Mouse (Mus musculus) heart, embryonic 14.5 days (tissue): Measurements from ENCODE around the gene Wdr89. TPM values are rescaled to one million over a fixed set of nuclear protein-coding genes. Genes with fewer than 3 reads are reported as not detected.

Experiments used
- ATAC-seq: fragments of 200-750 bp; cut with Nextera tagmentation; 2 replicates; pipeline ENCODE4 v1.8.0; 2017; ENCODE audit warnings: low read depth, moderate TSS enrichment; ENCODE audit not compliant: insufficient number of reproducible peaks, insufficient read depth, low FRiP score
- H3K27ac ChIP-seq, 2 experiments: fragments of 200-500 bp in 1 of 2; fragments of 300-500 bp in 1 of 2; sonication (generic) in 1 of 2; replicated peaks in 1 of 2; 2 replicates each; pipeline ENCODE4 v1.5.1; 2012 to 2014; ENCODE audit warnings: low read depth in 2 of 2, low read length in 2 of 2, control low read depth in 1 of 2, mild to moderate bottlenecking in 1 of 2, mixed read lengths in 1 of 2; ENCODE audit not compliant: control insufficient read depth in 1 of 2, insufficient read depth in 1 of 2
- H3K27me3 ChIP-seq: fragments of 300-500 bp; sonication (generic); 2 replicates; pipeline ENCODE4 v1.6.1; 2014; ENCODE audit warnings: mild to moderate bottlenecking, low read length, control low read depth; ENCODE audit not compliant: control insufficient read depth, insufficient read depth
- H3K36me3 ChIP-seq: fragments of 300-500 bp; sonication (generic); 2 replicates; pipeline ENCODE4 v1.6.1; 2014; ENCODE audit warnings: mild to moderate bottlenecking, control low read depth, low read length, mixed read lengths; ENCODE audit not compliant: control insufficient read depth, insufficient read depth
- H3K4me1 ChIP-seq, 2 experiments: fragments of 200-500 bp in 1 of 2; fragments of 300-500 bp in 1 of 2; sonication (generic) in 1 of 2; 2 replicates each; pipeline ENCODE4 v1.6.1; 2012 to 2014; ENCODE audit warnings: low read length in 2 of 2, control low read depth in 1 of 2, mixed read lengths in 1 of 2; ENCODE audit not compliant: control insufficient read depth in 2 of 2, insufficient read depth in 2 of 2
- H3K4me2 ChIP-seq: fragments of 300-500 bp; sonication (generic); 2 replicates; pipeline ENCODE4 v1.6.1; 2014; ENCODE audit warnings: mild to moderate bottlenecking, low read length
- H3K4me3 ChIP-seq, 2 experiments: fragments of 200-500 bp in 1 of 2; fragments of 300-500 bp in 1 of 2; sonication (generic) in 1 of 2; 2 replicates each; pipeline ENCODE4 v1.5.1; 2012 to 2014; ENCODE audit warnings: low read length in 2 of 2, mild to moderate bottlenecking in 2 of 2, control low read depth in 1 of 2, low read depth in 1 of 2, moderate library complexity in 1 of 2; ENCODE audit not compliant: control insufficient read depth in 1 of 2, insufficient read depth in 1 of 2
- H3K9ac ChIP-seq: fragments of 300-500 bp; sonication (generic); 2 replicates; pipeline ENCODE4 v1.6.1; 2014; ENCODE audit warnings: mild to moderate bottlenecking, low read length
- H3K9me3 ChIP-seq: fragments of 300-500 bp; sonication (generic); 2 replicates; pipeline ENCODE4 v1.6.1; 2016; ENCODE audit warnings: low read length, control low read depth; ENCODE audit not compliant: control insufficient read depth
- WGBS: fragments of 180-500 bp; shearing (Covaris S2); extraction: QIAGEN DNeasy Blood & Tissue Kit; methylation state at CpG from one replicate; pipeline ENCODE4 v1.1.7; 2014; 5-methylcytosine and 5-hydroxymethylcytosine counted together
- polyA plus RNA-seq: library from polyadenylated mRNA; unstranded; fragments of >200 nt; fragmentation: Nextera tagmentation; extraction: Ambion mirVana; gene quantifications from 2 replicates; pipeline ENCODE4 v1.2.1, GENCODE M21; 2014

Gene Wdr89
- polyA plus RNA-seq, 1 experiment from 2014 or later: 7.6 TPM

DNA sequence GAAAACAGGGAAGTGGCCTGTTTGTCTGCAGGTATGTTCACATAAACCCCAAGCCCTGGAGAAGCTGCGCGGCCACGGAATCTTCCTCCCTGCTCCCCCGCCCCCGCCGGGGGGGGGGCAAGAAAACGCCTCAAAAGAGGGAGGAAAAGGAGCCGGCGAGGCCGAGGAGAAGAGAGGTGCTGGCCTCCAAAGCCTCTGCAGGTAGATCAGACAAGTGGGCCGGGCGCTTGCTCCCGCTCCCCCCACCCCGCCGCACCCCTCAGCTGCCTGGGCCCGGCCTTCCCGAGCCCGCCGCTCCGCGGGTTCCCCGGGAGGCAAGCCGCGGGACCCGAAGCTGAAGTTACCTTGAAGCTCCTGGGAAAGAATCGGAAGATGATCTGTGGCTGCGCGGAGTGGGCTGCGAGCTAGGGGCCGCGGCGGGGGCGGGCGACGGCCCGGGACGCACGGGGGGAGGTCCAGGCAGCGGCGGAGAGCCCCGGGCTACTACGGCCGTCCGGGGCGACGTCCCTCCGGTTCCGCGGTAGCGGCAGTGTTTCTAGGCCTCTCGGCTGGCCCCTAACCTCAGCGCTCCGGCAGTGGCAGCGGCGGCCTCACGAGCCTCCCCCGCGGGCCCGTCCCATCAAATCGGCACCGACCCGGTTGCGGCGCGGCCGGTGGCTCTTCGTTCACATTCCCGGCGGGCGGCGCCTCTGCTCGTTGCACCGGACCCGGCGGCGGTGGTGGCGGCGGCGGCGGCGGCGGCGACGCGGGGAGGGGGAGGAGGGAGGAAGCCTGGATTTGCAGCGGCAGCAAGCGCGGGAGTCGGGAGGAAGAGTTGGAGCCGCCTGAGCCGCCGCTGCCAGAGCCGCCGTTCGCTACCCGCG, 73.8 kb downstream of the Wdr89 start:
- 0 out of 2 replicates have a peak, but pooled peaks have one; percentile 19 for ATAC-seq
- under 1% methylated on average over 74 of the region's 97 CpGs for WGBS
- peaks cover 3 to 11% of the 10 kb centered on the region in 2 experiments; a peak in 3 of 4 replicates for H3K4me1 ChIP-seq
- peak overlapping the region; percentile 84 for H3K4me2 ChIP-seq
- H3K9ac ChIP-seq: peak overlapping the region; percentile 91
- no peaks in the 10 kb centered on the region for H3K9me3 ChIP-seq
- peaks cover 21% of the 10 kb centered on the region for H3K36me3 ChIP-seq
- no peaks in the 10 kb centered on the region for H3K27me3 ChIP-seq
- H3K4me3 ChIP-seq: peak overlapping the region; percentile 92 to 99
- H3K27ac ChIP-seq: peak overlapping the region; percentile 92 to 94

- WGBS: 50% methylated on average over 5 of the region's 5 CpGs
These were observed 74.9 kb downstream of the Wdr89 start for GRCm38 (mm10) chr12:75594404-75594803.

DNA sequence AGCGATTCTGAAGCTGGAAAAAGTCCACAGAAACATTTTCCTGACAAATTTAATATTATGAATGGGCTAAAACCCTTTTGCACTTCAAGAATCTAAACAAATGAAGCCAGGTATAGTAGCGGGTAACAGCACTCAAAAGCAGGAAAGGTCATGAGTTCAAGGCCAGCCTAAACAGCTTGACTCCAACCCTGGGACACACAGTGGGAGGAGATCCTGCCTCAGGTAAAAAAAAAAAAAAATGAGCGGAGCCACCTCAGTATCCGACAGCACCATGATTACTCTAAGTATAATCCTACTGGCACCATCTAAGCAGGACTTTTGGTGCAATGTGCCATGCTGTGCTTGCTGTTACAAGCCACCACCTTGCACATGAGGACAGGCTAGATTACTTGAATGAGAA, 75.5 kb downstream of the Wdr89 start:
- Histone ChIP-seq H3K9me3 (no peaks in the 10 kb centered on the region), H3K27ac (no peak overlapping the region), H3K27me3 (no peaks in the 10 kb centered on the region), H3K9ac (no peak overlapping the region), H3K36me3 (peaks cover 38% of the 10 kb centered on the region), H3K4me3 (0 out of 4 replicates have a peak overlapping the region, but pooled peaks of 1 of the 2 experiments have one; percentile 92), H3K4me2 (peak overlapping the region; percentile 84), H3K4me1 (peaks cover 3 to 11% of the 10 kb centered on the region in 2 experiments; a peak in 3 of 4 replicates)
- ATAC-seq: no peak
- WGBS: 79% methylated on average over 4 of the region's 4 CpGs

More at GRCm38 (mm10) chr12:75594404-75594803, 74.9 kb downstream of the Wdr89 start:
- H3K9me3 ChIP-seq: no peaks in the 10 kb centered on the region
- H3K27ac ChIP-seq: no peak overlapping the region
- H3K36me3 ChIP-seq: peaks cover 33% of the 10 kb centered on the region
- peak overlapping the region; percentile 84 for H3K4me2 ChIP-seq
- peak overlapping the region in 1 of 2 experiments; percentile 92; a peak in 2 of 4 replicates for H3K4me3 ChIP-seq
- ATAC-seq: no peak
- H3K9ac ChIP-seq: peak overlapping the region; percentile 91
- no peaks in the 10 kb centered on the region for H3K27me3 ChIP-seq
- peaks cover 3 to 11% of the 10 kb centered on the region in 2 experiments; a peak in 3 of 4 replicates for H3K4me1 ChIP-seq

DNA sequence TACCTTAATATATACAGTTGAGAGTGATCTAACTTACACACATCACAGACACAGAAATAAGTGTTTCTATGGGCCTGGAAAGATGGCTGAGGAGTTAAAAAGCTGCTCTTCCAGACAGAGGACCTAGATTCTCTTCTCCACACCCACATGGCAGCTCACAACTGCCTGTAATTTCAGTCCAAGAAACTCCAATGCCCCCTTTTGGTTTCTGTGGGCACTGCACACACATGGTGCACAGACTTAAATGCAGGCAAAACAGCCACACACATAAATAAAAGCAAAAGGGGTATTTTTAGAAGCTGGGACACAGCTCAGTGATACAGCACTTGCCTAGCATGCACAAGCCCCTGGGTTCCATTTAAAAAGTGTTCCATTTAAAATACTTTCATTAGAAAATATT, 81.8 kb downstream of the Wdr89 start:
- Histone ChIP-seq H3K27ac (no peak overlapping the region), H3K4me1 (no peaks in the 10 kb centered on the region), H3K4me3 (no peak overlapping the region), H3K27me3 (no peaks in the 10 kb centered on the region), H3K36me3 (peaks cover 55% of the 10 kb centered on the region), H3K9ac (no peak overlapping the region), H3K9me3 (no peaks in the 10 kb centered on the region), H3K4me2 (no peak overlapping the region)
- no peak for ATAC-seq

- Histone ChIP-seq H3K9me3 (no peaks in the 10 kb centered on the region), H3K4me1 (peaks cover 0 to 9% of the 10 kb centered on the region in 2 experiments; a peak in 2 of 4 replicates), H3K36me3 (peaks cover 29% of the 10 kb centered on the region), H3K4me2 (no peak overlapping the region), H3K27ac (no peak overlapping the region), H3K27me3 (no peaks in the 10 kb centered on the region), H3K9ac (no peak overlapping the region), H3K4me3 (no peak overlapping the region)
- WGBS: 72% methylated on average over 3 of the region's 3 CpGs
- ATAC-seq: no peak
These were observed 85.6 kb downstream of the Wdr89 start for GRCm38 (mm10) chr12:75583776-75584175.

Other genes starting within 250 kb of the Wdr89 start
- gene Ppp2r5e, start 73.3 kb downstream of the Wdr89 start, polyA plus RNA-seq: 13.1 and 13.8 TPM in 2 replicates
- 22.5 and 25.3 TPM in 2 replicates for gene Sgpp1, start 66.2 kb upstream of the Wdr89 start, polyA plus RNA-seq
- gene Syne2, start 148.6 kb upstream of the Wdr89 start, polyA plus RNA-seq: 52.5 and 55.9 TPM in 2 replicates